10 mouse cellular contexts compared by ENCODE assay signal in genomic region chr7:116519805-116520204, GRCm38 (mm10). TPM values are rescaled to one million over a fixed set of nuclear protein-coding genes. Genes with fewer than 3 reads are reported as not detected.
DNase-seq lines count a peak whose midpoint lies in the region; ATAC-seq lines count a peak whose summit lies in the region.
"Had no signal": no experiment of that assay in that cellular context is flagged by ENCODE, and none has a peak within 500 bp of the region (broad histone marks: within the 10 kb centered on the region; RNA-seq: fewer than 3 reads in every experiment).

No protein-coding gene starts in this region.

- H3K4me3 ChIP-seq in hindbrain, embryonic 11.5 days (ENCODE audit: low read depth, low read length): no peak overlapping the region
- no peak overlapping the region for H3K4me3 ChIP-seq in hindbrain, embryonic 16.5 days (ENCODE audit: low read length)
- H3K4me3 ChIP-seq in forebrain, embryonic 16.5 days (replicated peaks; ENCODE audit: low read length): no peak overlapping the region
- H3K4me3 ChIP-seq: midbrain, embryonic 12.5 days had no signal

- peak; percentile 57 for DNase-seq in hindbrain, embryonic 11.5 days (ENCODE audit: low spot score)
- peak; percentile 29 for DNase-seq in thymus, postnatal 0 days (ENCODE audit: low spot score)
- DNase-seq in thymus, postnatal 10 days (ENCODE audit: low spot score in 2 of 2): no peak
- DNase-seq in kidney, postnatal 4 days: peak; percentile 37 to 44
- peak; percentile 43 for DNase-seq in thymus, postnatal 4 days
- no peak for DNase-seq in urinary bladder, postnatal 4 days (ENCODE audit: low spot score in 2 of 2)

- ATAC-seq in hindbrain, embryonic 11.5 days (ENCODE audit: low FRiP score): no peak
- ATAC-seq in hindbrain, embryonic 16.5 days: no peak
- ATAC-seq in forebrain, embryonic 16.5 days: no peak
- ATAC-seq: activated CD4-positive, CD25-positive, alpha-beta regulatory T cell, adult 4 months had no signal

- H3K4me1 ChIP-seq in hindbrain, embryonic 11.5 days (replicated peaks; ENCODE audit: control insufficient read depth, insufficient read depth, low read length): no peaks in the 10 kb centered on the region
- peaks cover 3% of the 10 kb centered on the region for H3K4me1 ChIP-seq in hindbrain, embryonic 16.5 days (ENCODE audit: control insufficient read depth, insufficient read depth, low read depth, low read length)
- no peaks in the 10 kb centered on the region for H3K4me1 ChIP-seq in forebrain, embryonic 16.5 days (replicated peaks; ENCODE audit: control insufficient read depth, insufficient read depth, low read length)
- H3K4me1 ChIP-seq: midbrain, embryonic 12.5 days had no signal

- H3K36me3 ChIP-seq in hindbrain, embryonic 11.5 days (ENCODE audit: control insufficient read depth, insufficient read depth, low read length): no peaks in the 10 kb centered on the region
- H3K36me3 ChIP-seq in hindbrain, embryonic 16.5 days (ENCODE audit: control insufficient read depth, insufficient read depth, low read length): peaks cover 19% of the 10 kb centered on the region
- peaks cover 5% of the 10 kb centered on the region; the same call in 1 of the 2 replicates for H3K36me3 ChIP-seq in forebrain, embryonic 16.5 days (ENCODE audit: control insufficient read depth, insufficient read depth)

- WGBS in hindbrain, embryonic 11.5 days: 69% methylated on average over 3 of the region's 3 CpGs
- WGBS in hindbrain, embryonic 16.5 days: 66% methylated on average over 3 of the region's 3 CpGs
- WGBS in forebrain, embryonic 16.5 days: 79% methylated on average over 3 of the region's 3 CpGs

- H3K27me3 ChIP-seq in hindbrain, embryonic 11.5 days (ENCODE audit: control insufficient read depth, insufficient read depth, low read length): no peaks in the 10 kb centered on the region
- H3K27me3 ChIP-seq in hindbrain, embryonic 16.5 days (replicated peaks; ENCODE audit: control insufficient read depth, insufficient read depth, low read length): no peaks in the 10 kb centered on the region
- H3K27me3 ChIP-seq in forebrain, embryonic 16.5 days (replicated peaks; ENCODE audit: control insufficient read depth, insufficient read depth, low read length): no peaks in the 10 kb centered on the region
- H3K27me3 ChIP-seq: midbrain, embryonic 12.5 days had no signal

- no peak overlapping the region for H3K4me2 ChIP-seq in hindbrain, embryonic 11.5 days (replicated peaks; ENCODE audit: low read depth, low read length)
- H3K4me2 ChIP-seq in hindbrain, embryonic 16.5 days (ENCODE audit: low read length): no peak overlapping the region
- no peak overlapping the region for H3K4me2 ChIP-seq in forebrain, embryonic 16.5 days (ENCODE audit: low read length)
- H3K4me2 ChIP-seq: midbrain, embryonic 12.5 days had no signal

- no peak overlapping the region for H3K27ac ChIP-seq in hindbrain, embryonic 11.5 days (ENCODE audit: low read depth, low read length)
- H3K27ac ChIP-seq in hindbrain, embryonic 16.5 days (ENCODE audit: low read depth, low read length): no peak overlapping the region
- H3K27ac ChIP-seq in forebrain, embryonic 16.5 days (ENCODE audit: low read length): no peak overlapping the region
- H3K27ac ChIP-seq: midbrain, embryonic 12.5 days had no signal

- H3K9me3 ChIP-seq in hindbrain, embryonic 11.5 days (ENCODE audit: control insufficient read depth, low read length): no peaks in the 10 kb centered on the region
- H3K9me3 ChIP-seq in hindbrain, embryonic 16.5 days (ENCODE audit: control insufficient read depth, low read length): no peaks in the 10 kb centered on the region
- H3K9me3 ChIP-seq in forebrain, embryonic 16.5 days (ENCODE audit: control insufficient read depth, low read length): no peaks in the 10 kb centered on the region
- H3K9me3 ChIP-seq: midbrain, embryonic 12.5 days had no signal

- no peak overlapping the region for H3K9ac ChIP-seq in hindbrain, embryonic 11.5 days (ENCODE audit: low read depth, low read length)
- no peak overlapping the region for H3K9ac ChIP-seq in hindbrain, embryonic 16.5 days (ENCODE audit: low read depth, low read length)
- no peak overlapping the region for H3K9ac ChIP-seq in forebrain, embryonic 16.5 days (replicated peaks; ENCODE audit: low read depth, low read length)
- H3K9ac ChIP-seq: midbrain, embryonic 12.5 days had no signal

RNA-seq across cellular contexts. Expression of gene Nucb2, which starts 15.6 kb away (rescaled TPM):
- polyA plus RNA-seq in hindbrain, embryonic 11.5 days (2014; fragmentation: Nextera tagmentation; extraction: Ambion mirVana): 19.2 and 19.5 TPM in 2 replicates
- polyA plus RNA-seq in hindbrain, embryonic 16.5 days (2015; fragmentation: Nextera tagmentation; extraction: Ambion mirVana): 29.2 and 30.7 TPM in 2 replicates
- 5.0 and 5.2 TPM in 2 replicates for polyA plus RNA-seq in thymus, postnatal 0 days (2015; fragmentation: Nextera tagmentation; extraction: Ambion mirVana)
- 18.9 and 19.1 TPM in 2 replicates for polyA plus RNA-seq in forebrain, embryonic 16.5 days (2015; fragmentation: Nextera tagmentation; extraction: Ambion mirVana)

Comparison
In these comparisons a context has a peak if more than half of its experiments do, and no peak if none do; other contexts are left out.
1. DNase-seq: peak in hindbrain, embryonic 11.5 days (single experiment), thymus, postnatal 0 days (single experiment), kidney, postnatal 4 days (2 of 2) and thymus, postnatal 4 days (single experiment); none in thymus, postnatal 10 days (0 of 2) and urinary bladder, postnatal 4 days (0 of 2).